ENCODE assay signal across 8 mouse cellular contexts in the genomic region with DNA sequence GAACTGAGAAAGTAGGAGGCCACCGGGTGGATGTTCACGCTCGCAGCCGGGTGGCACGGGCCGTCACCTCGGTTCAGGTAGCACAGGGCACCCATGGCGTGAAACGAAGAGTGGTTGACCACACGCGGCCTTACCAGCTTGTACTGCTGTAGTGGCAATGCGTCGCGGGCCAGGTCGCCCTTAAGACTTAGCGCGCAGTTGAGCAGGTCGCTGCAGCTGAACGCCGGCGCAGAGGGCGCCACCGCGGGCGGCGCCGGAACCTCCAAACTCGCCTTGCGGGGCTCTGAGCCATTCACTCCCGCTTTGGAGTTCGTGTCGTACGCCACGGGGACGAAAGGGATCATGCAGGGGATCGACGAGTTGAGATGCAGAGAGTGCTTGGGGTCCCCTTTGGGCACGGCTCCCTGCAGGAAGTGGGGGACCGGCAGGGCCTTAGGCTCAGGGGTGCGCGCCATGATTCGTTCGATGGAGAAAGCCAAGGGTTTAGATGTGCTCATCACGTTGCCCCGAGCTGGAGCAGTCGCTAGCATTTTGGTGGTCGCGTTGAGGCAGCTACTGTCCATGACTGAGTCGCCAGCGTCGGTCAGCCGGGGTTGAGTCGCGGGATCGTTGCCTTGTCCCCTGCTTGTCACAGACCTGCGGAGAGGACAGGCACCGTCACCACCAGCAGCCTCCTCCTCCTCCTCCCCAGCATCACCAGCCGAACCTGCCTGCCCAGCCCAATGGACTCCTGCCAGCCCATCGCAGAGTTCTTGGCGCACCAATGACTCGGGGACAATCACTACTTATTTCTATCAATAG. TPM values are rescaled to one million over a fixed set of nuclear protein-coding genes. Genes with fewer than 3 reads are reported as not detected.
DNase-seq lines count a peak whose midpoint lies in the region; ATAC-seq and TF ChIP-seq lines count a peak whose summit lies in the region.

No protein-coding gene starts in this region.

- no peak overlapping the region for H3K27ac ChIP-seq in heart, embryonic 10.5 days
- peak overlapping the region; percentile 27; the same call in 1 of the 2 replicates for H3K27ac ChIP-seq in forebrain, embryonic 14.5 days (ENCODE audit: low read depth, low read length)
- H3K27ac ChIP-seq in liver, postnatal 0 days (ENCODE audit: low read depth): no peak overlapping the region

- peak overlapping the region; percentile 35 for H3K9ac ChIP-seq in forebrain, embryonic 14.5 days (ENCODE audit: low read length)
- no peak overlapping the region for H3K9ac ChIP-seq in liver, postnatal 0 days (replicated peaks)

- no peak for TF ChIP-seq EP300 in liver, postnatal 0 days (IDR thresholded peaks at IDR 0.05; ENCODE audit: low read depth)

- DNase-seq in heart, embryonic 10.5 days (ENCODE audit: low spot score): no peak
- DNase-seq in heart, postnatal 25 days (ENCODE audit: low spot score): no peak
- DNase-seq in forebrain, embryonic 14.5 days (ENCODE audit: low spot score): peak; percentile 36
- DNase-seq in liver, postnatal 0 days: peak; percentile 20
- DNase-seq in spleen, adult 12 weeks (ENCODE audit: low spot score): no peak
- DNase-seq in gastrocnemius, postnatal 36 days: no peak

- no peak for TF ChIP-seq CTCF in E14TG2a.4 (conservative IDR thresholded peaks at IDR 0.05; ENCODE audit: low read length)
- TF ChIP-seq CTCF in liver, postnatal 0 days (IDR thresholded peaks at IDR 0.05; ENCODE audit: low read depth): no peak

- H3K4me2 ChIP-seq in forebrain, embryonic 14.5 days (ENCODE audit: low read length): peak overlapping the region; percentile 68
- H3K4me2 ChIP-seq in liver, postnatal 0 days (ENCODE audit: low read depth, low read length): peak overlapping the region; percentile 32

- H3K9me3 ChIP-seq in heart, embryonic 10.5 days: no peaks in the 10 kb centered on the region
- no peaks in the 10 kb centered on the region for H3K9me3 ChIP-seq in E14TG2a.4 (ENCODE audit: low read length)
- H3K9me3 ChIP-seq in forebrain, embryonic 14.5 days (replicated peaks; ENCODE audit: control insufficient read depth, low read length): no peaks in the 10 kb centered on the region
- H3K9me3 ChIP-seq in liver, postnatal 0 days (ENCODE audit: low read length): 0 out of 2 replicates have a peak, but pooled peaks cover 3% of the 10 kb centered on the region

- H3K27me3 ChIP-seq in heart, embryonic 10.5 days (ENCODE audit: insufficient read depth, poor library complexity, severe bottlenecking): peaks cover 95% of the 10 kb centered on the region
- peaks cover 87% of the 10 kb centered on the region for H3K27me3 ChIP-seq in E14TG2a.4 (ENCODE audit: insufficient read depth, low read length)
- H3K27me3 ChIP-seq in forebrain, embryonic 14.5 days (replicated peaks; ENCODE audit: control insufficient read depth, insufficient read depth, low read length): peaks cover 65% of the 10 kb centered on the region
- H3K27me3 ChIP-seq in liver, postnatal 0 days (ENCODE audit: insufficient read depth, low read length): peaks cover 92% of the 10 kb centered on the region

- peak overlapping the region; percentile 63 for H3K4me3 ChIP-seq in heart, embryonic 10.5 days
- peak overlapping the region; percentile 72 for H3K4me3 ChIP-seq in E14TG2a.4 (replicated peaks; ENCODE audit: low read length)
- H3K4me3 ChIP-seq in forebrain, embryonic 14.5 days (ENCODE audit: low read depth, low read length): peak overlapping the region; percentile 38
- no peak overlapping the region for H3K4me3 ChIP-seq in liver, postnatal 0 days (ENCODE audit: low read depth, low read length)

- no peaks in the 10 kb centered on the region for H3K36me3 ChIP-seq in heart, embryonic 10.5 days
- H3K36me3 ChIP-seq in E14TG2a.4 (ENCODE audit: insufficient read depth, low read length): no peaks in the 10 kb centered on the region
- H3K36me3 ChIP-seq in forebrain, embryonic 14.5 days (ENCODE audit: control insufficient read depth, insufficient read depth, low read length): no peaks in the 10 kb centered on the region
- H3K36me3 ChIP-seq in liver, postnatal 0 days (replicated peaks; ENCODE audit: insufficient read depth, low read length): no peaks in the 10 kb centered on the region

- ATAC-seq in forebrain, embryonic 14.5 days: no peak
- ATAC-seq in liver, postnatal 0 days: no peak
- no peak for ATAC-seq in erythroblast, adult 5-6 weeks (replicated peaks; ENCODE audit: low FRiP score, poor library complexity, severe bottlenecking)

- under 1% methylated on average over 61 of the region's 61 CpGs for WGBS in heart, embryonic 10.5 days
- under 1% methylated on average over 61 of the region's 61 CpGs for WGBS in forebrain, embryonic 14.5 days
- WGBS in liver, postnatal 0 days (ENCODE audit: insufficient replicate concordance): 1% methylated on average over 61 of the region's 61 CpGs

- intact Hi-C loops in heart, postnatal 25 days (cut with DNase I): no loop called here
- intact Hi-C loops in gastrocnemius, postnatal 36 days (cut with DNase I): no loop called here

- H3K4me1 ChIP-seq in heart, embryonic 10.5 days: peaks cover 28% of the 10 kb centered on the region
- H3K4me1 ChIP-seq in E14TG2a.4 (replicated peaks; ENCODE audit: low read depth, low read length): peaks cover 44% of the 10 kb centered on the region
- H3K4me1 ChIP-seq in forebrain, embryonic 14.5 days (ENCODE audit: control insufficient read depth, insufficient read depth, low read length): peaks cover 12% of the 10 kb centered on the region
- peaks cover 4% of the 10 kb centered on the region; the same call in 1 of the 2 replicates for H3K4me1 ChIP-seq in liver, postnatal 0 days (ENCODE audit: insufficient read depth)

RNA-seq across cellular contexts. Expression of a gene that starts 0.5 kb away (rescaled TPM):
- polyA plus RNA-seq in heart, embryonic 10.5 days (2016; fragmentation: Nextera tagmentation; extraction: Ambion mirVana): 0.06 TPM in 1 of 2 replicates, not detected in the other
- not detected for total RNA-seq in heart, postnatal 25 days (2021)
- 11.2 and 12.0 TPM in 2 replicates for polyA plus RNA-seq in forebrain, embryonic 14.5 days (2014; fragmentation: Nextera tagmentation; extraction: Ambion mirVana)
- not detected in 2 replicates for polyA plus RNA-seq in liver, postnatal 0 days (2015; fragmentation: Nextera tagmentation; extraction: Ambion mirVana)
- total RNA-seq in gastrocnemius, postnatal 36 days (2021): not detected
- total RNA-seq in erythroblast, adult 5-6 weeks (2015; ENCODE audit: low replicate concordance): not detected in 2 replicates
- not detected in 2 replicates for total RNA-seq in erythroblast, adult 5-6 weeks (2017; ENCODE audit: low replicate concordance)

Comparison
In these comparisons a context has a peak if more than half of its experiments do, and no peak if none do; other contexts are left out.
1. DNase-seq: peak in forebrain, embryonic 14.5 days (single experiment) and liver, postnatal 0 days (single experiment); none in heart, embryonic 10.5 days (single experiment), heart, postnatal 25 days (single experiment), spleen, adult 12 weeks (single experiment) and gastrocnemius, postnatal 36 days (0 of 2).